Mouse (Mus musculus): Measurements from ENCODE around the gene Uqcc2.

Gene Uqcc2

DNA sequence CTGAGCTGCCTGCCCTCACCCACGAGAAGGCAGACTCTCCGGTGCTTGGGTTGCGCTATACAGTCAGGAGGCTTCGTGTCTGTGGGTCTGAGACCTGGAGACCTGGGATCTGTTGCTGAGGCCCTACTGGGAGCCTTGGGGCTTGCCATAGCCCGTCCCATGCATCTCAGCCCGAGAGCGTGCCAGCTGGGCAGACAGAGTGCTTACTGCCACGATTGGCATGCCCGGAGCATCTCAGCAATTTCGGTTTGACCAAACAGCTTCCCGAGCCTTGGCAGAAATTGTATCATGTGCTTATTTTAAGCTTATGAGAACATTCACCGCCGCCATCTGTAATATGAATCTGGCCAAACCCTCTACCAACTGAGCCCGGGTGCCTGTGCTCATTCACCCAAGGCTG is 20.5 kb upstream of the Uqcc2 start:
- DNase-seq (ENCODE audit: low spot score), result no peak

DNA sequence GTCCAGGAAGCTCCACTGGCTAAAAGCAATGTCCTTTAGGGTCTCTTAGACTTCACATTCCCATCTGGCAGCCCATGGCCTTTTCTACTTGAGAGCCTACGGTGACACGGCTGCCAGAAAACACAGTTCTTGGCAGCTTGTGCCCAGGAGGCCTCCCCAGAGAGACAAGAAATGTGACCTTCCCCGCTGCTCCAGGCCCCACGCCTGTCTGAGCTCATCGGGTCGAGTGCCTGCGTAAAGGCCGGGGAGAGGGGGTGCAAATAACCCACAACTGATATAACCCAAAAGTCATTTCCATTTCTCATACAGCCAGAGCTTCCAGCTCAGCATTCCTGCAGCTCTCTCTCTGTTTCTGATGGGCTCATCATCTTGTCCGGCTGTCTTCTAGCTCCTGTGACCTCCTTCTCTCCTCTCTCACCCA is 20.1 kb upstream of the Uqcc2 start:
- no peak for DNase-seq (ENCODE audit: low spot score)

DNA sequence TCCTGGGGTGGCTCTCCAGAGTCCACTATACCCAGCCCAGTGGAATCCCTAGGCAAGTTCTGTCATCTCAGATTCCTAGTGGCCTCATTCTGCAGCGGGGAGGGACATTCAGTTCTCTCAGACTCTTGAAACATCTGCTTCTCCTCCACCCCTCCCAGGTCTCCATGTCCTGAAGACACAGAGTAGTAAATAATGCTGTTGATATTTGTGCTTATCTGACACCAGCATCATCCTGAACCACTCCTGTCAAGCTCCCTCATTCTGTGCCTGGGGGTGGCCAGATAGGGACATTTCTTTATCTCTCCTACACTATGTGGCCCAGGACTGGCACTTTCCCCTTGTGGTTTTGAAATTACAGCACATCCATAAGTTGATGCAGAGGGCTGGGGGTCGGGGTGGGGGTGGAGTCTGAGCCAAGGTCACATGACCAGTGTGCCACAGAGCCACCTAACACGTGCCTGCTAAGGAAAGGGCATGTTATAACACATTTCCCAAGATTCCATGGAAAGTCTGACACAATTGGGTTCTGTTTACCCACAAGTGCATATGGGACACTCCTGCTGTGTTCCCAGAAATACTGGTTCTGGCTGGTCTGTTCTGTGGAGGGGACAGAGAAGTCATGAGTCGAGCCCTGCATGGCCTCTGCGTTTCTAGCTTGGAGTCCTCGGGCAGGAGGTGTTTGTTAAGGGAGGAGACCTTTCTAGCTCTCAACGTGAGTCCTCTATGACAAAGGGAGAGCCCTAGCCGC is 19.4 kb upstream of the Uqcc2 start:
- DNase-seq (ENCODE audit: low spot score), result no peak

DNA sequence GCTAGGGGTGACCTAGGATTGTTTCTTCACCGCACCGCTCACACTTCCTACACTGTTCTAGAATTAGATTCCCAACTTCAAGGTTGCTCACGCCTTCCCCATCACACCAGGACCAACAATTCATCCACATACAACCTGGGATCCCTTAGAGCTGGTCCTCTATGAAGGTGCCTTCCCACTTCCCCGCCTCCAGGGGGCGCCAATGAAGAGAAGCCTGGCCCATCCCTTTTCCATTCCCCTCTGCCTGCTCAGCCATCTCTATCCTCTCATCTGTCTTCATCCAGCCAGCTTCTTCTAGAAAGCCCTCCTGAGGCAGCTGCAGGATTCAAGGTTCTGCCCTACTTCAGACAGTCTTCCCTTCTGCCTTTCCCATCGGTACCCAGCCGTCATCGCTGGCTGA is 17.7 kb upstream of the Uqcc2 start:
- no peak for DNase-seq (ENCODE audit: low spot score)

DNA sequence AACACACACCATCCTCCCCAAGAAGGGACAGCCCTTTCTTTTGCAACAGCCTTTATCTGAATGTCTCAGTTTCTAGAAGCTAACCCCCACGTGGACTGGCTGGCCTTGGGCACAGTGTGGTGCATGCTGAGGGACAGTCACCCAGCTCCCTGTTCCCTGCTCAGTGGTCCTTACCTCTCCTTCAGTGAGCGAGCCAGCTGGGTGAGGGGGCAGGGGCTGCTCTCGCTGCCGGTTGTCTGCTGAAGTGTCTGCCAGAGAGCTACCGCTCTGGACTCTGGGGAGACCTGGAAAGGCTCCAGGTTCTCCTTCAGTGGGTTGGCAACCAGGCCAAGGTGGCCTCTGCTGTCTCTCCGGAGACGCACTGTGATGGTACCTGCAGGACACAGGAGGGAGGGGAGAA is 17.2 kb upstream of the Uqcc2 start:
- DNase-seq (ENCODE audit: low spot score), result no peak

DNA sequence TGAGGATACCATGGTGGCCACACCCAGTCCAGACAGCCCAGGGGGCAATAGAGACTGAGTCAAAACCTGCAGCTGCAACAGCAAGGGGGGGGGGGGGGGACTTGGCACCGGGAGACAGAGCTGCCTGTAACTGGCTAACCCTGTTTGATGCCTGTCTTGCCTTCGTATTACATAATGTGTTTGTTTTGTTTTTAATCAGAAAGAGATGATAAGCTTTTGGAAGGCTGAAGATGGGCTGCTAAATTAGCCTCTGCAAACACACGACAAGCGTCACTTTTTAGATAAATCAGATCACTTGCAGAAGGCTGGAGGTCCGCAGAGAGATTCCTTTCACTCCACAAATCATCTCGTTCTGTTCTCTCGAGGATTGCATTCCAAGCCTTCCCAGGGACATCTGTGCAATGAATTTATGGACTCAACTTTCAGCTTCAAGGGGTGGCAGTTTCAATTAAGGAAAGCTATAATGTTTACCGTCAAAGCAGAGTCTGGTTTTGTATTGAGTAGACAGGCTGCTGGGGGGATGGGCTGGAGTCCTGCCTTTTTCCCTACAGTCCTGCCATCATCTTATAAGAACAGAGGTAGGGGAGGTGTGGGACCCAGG is 12.7 kb upstream of the Uqcc2 start:
- DNase-seq (ENCODE audit: low spot score), result peak; percentile 38

DNA sequence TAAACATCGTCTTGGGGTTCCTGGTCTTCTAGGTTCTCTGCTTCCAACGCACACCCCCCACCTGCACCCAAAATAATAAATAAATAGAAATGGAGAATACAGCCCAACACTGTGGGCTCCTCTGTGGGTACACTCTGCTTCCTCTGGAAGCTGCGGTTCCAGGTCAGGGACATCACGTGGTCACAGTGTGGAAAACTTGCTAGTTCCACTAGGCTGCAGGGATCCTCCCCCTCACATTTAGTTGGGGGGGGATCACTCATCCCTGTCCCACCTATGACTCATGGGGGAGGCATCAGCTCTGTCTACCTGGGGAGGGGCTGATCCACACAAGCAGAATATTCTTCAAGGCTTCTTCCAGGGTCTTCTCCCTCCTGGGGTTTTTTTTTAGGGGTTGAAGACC is 10.4 kb upstream of the Uqcc2 start:
- no peak for DNase-seq (ENCODE audit: low spot score)

DNA sequence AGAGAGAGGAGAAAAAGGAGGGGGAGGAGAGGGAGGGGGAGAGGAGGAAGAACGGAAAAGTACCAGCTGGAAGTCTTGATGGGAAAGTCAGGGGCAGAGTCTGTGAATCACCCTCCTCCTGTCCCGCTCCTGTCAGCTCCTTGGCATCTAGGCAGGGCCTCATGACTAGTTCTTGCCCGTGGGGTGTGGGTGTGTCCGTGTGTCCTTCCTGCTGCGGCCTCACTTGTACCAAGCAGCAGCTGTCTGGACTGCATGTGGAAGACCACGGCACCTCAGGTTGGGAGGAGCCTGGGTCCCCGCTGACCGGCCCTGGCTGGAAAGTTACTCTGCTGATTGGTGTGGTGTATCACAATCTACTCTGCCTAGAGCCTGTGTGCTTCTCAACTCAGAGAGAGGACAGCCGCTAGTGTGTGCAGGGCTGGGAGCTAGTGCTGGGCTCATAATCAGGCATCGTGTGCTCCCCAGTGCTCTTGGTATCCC is 8.3 kb upstream of the Uqcc2 start:
- DNase-seq (ENCODE audit: low spot score), result no peak

DNA sequence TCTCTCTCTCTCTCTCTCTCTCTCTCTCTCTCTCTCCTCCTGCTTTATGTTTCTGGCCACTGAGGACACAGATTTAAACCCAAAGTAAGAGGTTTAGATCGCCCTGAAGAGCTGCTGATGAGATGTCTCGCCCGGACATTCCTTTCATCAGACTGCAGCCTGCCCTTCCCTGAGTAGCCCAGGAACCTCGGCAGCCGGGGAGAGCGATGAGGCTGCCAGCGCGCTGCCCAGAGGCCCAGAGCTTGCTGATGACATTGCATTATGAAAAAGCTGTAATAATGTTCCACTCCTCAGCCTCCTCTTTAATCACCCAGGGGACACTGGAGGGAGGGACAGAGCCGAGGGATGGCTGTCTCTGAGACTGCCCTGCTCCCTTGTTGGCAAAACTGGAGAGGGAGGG is 6.5 kb upstream of the Uqcc2 start:
- DNase-seq (ENCODE audit: low spot score), result no peak

DNA sequence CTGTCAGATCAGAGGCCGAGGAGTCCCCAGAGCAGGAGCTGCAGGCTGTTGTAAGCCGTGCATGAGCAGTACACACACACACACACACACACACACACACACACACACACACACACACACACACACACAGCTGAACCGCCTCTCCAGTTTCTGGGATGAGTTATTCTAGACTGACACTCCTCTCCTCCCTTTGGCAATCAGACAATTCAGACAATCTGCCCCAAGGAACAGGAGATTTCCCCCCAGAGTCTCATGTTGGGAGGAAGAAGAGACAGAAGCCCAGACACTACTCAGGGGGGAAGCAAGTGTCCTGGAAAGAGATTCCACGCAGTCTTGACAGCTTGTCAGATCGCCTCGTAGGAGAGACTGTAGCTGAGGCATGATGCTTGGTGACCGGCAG is 5.6 kb upstream of the Uqcc2 start:
- DNase-seq (ENCODE audit: low spot score), result no peak

DNA sequence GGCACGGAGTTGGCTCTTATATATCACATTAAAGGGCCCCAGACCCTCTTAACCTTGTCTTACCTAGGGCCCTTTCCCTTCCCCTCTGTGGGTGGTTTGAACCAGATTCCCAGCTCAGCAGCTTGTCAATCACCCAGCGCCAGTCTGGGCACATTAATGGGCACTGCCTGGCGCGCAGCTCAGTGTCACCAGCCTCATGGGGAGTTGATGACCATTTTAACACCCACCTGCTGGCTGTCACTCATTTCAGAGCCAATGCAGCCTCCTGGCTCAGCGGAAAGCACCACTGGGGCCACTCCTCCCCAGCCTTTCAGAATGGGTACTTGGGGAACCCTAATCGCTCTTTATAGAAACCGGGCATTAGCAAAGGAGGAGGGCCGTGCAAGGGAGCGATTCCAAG is 4.7 kb upstream of the Uqcc2 start:
- DNase-seq (ENCODE audit: low spot score), result no peak

DNA sequence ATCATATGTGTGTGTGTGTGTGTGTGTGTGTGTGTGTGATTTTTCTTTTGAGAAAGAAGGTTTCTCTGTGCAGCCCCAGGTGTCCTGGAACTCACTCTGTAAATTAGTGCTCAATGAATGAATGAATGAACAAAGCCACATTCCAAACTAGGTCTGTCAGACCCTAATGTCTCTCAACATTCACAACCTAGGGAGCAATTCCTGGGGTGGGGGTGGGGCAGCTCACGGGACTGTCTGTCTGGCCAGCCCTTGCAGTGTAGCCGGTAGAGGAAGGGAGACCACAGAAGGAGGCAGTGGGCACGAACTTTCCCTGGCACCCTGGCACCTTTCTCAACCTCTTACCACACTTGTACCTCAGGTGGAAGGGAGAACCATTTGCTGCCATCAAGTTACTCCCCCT is 999 bp upstream of the Uqcc2 start:
- no peak for DNase-seq (ENCODE audit: low spot score)

DNA sequence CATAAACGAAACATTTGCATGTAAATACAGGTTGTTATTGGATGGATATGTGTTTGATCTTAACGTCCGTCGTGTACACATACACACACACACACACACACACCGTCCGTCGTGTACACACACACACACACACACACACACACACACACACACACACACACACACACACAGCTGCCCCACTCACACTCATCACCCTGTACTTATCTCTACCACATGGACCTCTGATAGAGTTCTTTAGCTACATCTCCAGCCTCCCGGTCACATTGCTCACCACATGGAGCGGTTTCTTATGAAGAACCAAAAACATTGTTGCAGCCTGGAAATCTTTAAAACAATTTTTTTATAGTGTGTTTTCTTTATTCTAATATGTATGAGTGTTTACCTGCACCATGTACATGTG is 471 bp upstream of the Uqcc2 start:
- no peak for DNase-seq (ENCODE audit: low spot score)

DNA sequence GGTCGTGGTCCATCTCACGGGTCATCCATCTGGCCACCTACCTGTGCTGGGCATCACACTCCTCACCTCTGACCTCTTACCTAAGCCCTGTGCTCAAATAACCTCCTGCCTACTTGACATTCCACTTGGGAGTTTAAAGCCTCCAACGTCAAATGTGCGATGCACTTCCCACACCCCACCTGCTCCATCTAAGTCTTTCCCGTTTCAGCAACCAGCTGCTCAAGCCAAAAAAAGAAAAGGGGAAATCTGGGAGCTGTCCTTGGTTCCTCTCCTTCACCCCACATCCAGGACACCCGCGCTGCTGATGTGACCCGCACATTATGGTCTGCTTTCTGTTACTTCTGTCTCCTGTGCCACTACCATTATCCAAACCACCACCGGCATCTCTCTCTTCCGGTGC is 1.5 kb downstream of the Uqcc2 start:
- DNase-seq (ENCODE audit: low spot score), result no peak

DNA sequence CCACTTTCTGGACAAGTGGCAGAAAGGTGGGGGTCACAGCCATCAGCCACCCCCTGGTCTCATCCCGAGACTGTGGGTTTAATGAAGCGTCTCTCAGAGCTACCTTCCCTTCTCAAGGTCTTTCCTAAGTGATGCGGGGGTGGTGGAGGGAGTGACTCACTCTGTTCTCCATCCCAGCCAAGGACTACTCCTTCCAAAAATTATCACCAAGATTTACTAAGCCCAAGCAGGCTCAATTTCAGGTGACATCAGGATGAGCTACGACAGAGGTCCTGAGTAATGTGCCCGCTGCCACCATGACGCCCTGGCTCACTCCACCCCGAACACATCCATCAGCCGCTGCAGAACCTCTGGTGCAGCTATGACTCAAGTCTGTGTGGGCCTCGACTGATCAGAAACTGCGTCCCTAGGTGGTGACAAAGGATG is 2.5 kb downstream of the Uqcc2 start:
- no peak for DNase-seq (ENCODE audit: low spot score)

DNA sequence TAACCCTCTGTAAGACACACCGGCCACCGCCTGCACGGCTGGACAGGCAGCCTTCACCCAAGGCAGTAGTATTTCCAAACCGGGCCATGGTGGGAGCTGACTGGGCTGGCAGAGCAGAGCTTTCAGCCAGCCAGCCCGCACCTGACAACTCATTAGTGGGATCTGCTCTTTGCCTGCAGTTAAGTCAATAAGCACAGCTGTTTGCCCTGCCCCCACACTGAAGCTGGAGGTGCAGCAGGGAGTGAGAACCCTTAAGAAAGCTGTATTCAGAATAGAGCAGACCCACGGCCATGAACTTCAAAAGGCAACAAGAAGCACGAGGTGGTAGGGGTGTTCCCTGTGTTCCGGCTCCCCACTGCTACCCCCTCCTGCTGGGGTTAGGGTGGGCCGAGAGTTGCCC is 3.5 kb downstream of the Uqcc2 start:
- no peak for DNase-seq (ENCODE audit: low spot score)

DNA sequence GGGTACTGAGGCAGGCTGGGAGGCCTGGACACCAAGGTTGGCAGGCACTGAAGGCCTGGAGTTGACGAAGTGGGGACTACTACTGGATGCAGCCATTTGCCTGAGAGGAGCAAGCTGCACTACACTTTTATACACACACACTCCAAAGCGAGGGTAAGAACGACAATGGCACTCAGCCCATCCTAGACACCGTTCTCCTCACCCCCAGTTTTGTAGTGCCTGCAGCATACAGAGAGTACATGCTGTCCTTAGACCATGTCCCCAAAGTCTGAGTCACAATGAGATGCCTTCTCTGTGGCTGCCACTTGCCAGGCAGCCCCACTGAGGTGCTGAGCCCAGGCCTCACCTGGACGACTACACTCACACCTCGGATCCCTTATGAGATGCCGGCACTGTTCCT is 3.9 kb downstream of the Uqcc2 start:
- DNase-seq (ENCODE audit: low spot score), result no peak

DNA sequence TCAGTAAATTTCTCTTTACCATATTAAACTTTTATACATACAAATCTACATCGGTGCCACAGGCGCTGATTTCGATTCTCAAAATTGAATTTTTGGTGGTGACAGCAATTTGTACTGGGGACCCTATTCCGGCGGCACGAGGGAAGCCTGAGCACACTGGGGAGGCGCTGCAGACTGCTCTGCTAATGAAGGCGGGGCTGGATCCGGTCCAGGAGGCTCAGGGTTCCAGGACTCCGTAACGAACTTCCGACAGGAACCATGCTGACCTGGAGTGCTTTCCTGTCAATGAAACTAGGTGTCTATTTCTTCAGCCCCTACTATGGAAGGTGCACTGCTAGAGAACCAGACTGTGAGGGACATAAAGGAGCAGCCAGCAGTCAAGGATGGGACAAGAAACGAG is 4.4 kb downstream of the Uqcc2 start:
- DNase-seq (ENCODE audit: low spot score), result no peak

DNA sequence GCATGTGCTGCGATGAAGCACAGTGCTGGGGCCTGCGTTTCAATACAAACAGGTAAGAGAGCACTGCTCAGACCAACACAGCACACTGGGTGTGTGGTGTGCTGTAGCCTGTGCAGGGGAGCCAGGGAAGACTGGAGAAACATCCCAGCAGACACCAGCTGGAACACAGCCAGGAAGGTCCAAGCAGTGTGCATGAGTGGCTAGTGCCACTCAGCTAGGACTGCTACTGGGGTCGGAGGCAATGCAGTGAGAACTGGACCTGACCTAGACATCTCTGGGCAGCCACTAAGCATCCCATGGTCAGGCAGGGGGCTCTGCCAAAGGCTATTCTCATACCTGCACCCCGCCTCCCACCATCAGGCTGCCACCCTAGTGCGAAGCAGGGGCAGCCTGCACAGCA is 5.5 kb downstream of the Uqcc2 start:
- DNase-seq (ENCODE audit: low spot score), result no peak

DNA sequence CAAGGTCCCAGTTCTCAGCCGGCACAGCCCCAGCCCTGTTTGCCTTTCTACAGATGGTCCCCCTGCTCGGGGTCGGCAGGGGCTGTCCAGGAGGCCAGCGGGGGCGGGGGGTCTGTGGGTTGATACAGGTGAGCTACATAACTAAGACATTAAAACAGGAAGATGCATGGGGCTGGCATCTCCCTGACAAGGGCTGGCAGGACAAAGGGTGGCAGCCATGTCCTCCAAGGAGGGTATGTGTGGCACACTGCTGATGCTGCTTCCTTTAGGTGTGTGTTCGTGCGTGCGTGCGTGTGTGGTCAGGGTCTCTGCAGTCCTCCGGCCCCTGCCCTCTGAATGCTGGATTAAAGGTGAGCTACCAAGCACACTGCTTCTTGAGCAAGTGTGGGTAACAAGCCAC is 6.7 kb downstream of the Uqcc2 start:
- DNase-seq (ENCODE audit: low spot score), result no peak

DNA sequence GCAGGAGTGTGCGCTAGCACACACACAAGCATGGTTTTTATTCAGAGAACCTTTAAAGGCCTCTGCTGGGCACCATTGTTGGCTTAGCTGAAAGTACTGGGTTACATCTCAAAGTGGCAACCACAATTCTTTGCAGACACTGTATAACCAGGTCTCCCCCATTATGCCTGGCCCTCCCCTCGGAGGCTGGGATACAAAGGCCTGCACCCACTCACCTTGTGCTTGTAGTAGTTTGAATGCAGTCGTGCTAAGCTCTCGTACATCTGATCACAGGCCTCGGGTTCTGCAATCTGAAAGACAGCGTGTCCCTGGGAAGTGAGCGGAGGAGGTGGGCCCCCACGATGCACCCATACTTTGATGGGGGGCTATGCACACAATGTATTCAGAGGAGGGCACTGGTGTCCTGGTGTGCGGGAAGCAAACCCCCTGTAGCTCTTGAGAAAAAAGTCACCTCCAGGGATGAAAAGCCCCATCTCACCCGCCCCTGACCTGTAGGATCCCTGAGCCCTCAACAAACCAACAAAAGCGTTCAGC is 8.0 kb downstream of the Uqcc2 start:
- DNase-seq (ENCODE audit: low spot score), result no peak

DNA sequence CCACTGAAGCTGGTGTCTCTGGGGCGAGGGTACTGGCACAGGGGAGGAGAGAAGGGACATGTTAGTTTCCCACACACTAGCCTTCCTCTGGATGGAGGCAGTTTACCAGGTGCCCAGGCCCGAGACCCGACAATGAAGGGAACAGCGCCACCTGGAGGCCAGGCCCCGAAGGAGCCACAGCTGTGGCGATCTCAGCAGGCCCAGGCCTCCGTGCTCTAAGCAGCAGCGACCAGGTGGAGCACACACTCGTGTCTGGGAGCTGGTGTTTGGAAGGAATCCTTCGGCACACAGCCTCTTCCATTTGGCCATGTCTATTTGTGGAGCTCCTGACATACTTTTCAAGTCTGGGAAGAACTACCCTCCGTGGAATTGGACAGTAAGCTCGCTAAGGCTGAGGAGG is 8.5 kb downstream of the Uqcc2 start:
- peak; percentile 84 for DNase-seq (ENCODE audit: low spot score)

DNA sequence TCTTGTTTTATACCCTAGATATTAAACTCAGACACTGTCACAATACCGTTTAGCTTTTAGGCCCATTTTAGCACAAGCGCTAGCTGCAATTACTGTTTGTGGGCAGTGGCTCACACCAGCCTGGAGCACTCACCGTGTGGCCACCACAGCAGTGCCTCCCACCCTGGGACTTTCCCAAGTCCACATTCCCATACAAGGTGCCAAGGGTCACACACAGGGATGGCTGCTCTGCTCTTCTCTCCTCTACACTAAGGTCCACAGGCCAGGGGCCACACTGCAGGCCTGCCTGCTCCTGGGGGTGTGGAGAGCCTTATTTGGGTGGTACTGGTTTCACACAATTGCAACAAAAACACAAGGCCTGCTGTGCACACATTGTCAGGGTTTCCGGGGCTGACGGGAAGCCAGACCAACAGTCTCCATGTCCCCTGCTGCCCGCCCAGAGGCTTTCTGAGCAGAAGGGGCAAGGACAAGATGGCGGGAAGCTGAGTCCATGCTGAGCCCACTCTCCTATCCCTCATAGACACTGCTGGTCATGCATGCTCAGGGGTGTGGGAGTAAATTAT is 9.8 kb downstream of the Uqcc2 start:
- DNase-seq (ENCODE audit: low spot score), result no peak

Measured in embryo, embryonic 10 days (tissue).